Comparison of ENCODE assay signal across 15 mouse cellular contexts in genomic region chr6:102231015-102231414, GRCm38 (mm10).
"Had no signal": no experiment of that assay in that cellular context is flagged by ENCODE, and none has a peak within 500 bp of the region (broad histone marks: within the 10 kb centered on the region; RNA-seq: fewer than 3 reads in every experiment).

No protein-coding gene starts in this region.

- ATAC-seq: liver, postnatal 0 days; lung, postnatal 0 days; midbrain, embryonic 16.5 days had no signal

- DNase-seq: liver, postnatal 0 days; lung, adult 2 months; lung, postnatal 14 days; lung, postnatal 36 days; midbrain, embryonic 14.5 days; retina, postnatal 1 day; right cerebral cortex, adult 18-20 months; right cerebral cortex, postnatal 25 days; right cerebral cortex, postnatal 4 days; spleen, adult 18-20 months; thymus, adult 18-20 months; thymus, postnatal 14 days; thymus, postnatal 36 days had no signal
